Mouse (Mus musculus) liver, adult 2 months (tissue): ENCODE measurements at regions not wholly inside any gene's neighbourhood (a gene's known extent, or its start where the extent isn't known, plus 50 kb on each side); places are given as distances from the start of the nearest gene placed in this dataset.

ENCODE experiments used
- CTCF ChIP-seq: fragments of 200-500 bp; IDR thresholded peaks from 2 replicates; pipeline ENCODE4 v1.5.1; 2011; ENCODE audit warnings: low read depth, low read length, control low read depth
- POLR2A ChIP-seq: fragments of 200-500 bp; IDR thresholded peaks from 2 replicates; pipeline ENCODE4 v1.6.1; 2011; ENCODE audit warnings: low read length, control low read depth; ENCODE audit not compliant: insufficient read depth; ENCODE audit errors: extremely low read depth

DNA sequence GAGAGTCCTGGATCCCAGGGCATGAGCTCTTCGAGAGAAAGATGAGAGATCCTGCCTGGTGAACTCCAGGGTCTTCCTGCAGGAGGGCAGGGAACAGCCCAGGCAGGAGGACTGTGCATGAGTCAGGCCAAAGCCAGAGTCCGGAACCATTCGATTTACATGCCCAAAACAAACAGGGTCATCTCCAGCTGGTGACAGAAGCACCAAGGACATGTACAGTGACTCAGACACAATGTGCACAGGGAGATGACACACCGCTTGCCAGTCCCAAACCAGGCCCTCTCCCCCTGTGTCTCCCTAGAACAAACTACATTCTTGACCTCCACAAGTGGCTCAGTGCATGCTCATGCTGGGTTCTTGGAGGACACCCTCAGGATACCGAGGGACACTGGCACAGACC lies 199.3 kb upstream of the Igsf21 start:
- no peak for TF ChIP-seq CTCF
- TF ChIP-seq POLR2A, result no peak
